Mouse (Mus musculus): Measurements from ENCODE around the gene Olfr221. TPM values are rescaled to one million over a fixed set of nuclear protein-coding genes. Genes with fewer than 3 reads are reported as not detected.

Gene Olfr221
- polyA plus RNA-seq, 2 experiments: not detected

DNA sequence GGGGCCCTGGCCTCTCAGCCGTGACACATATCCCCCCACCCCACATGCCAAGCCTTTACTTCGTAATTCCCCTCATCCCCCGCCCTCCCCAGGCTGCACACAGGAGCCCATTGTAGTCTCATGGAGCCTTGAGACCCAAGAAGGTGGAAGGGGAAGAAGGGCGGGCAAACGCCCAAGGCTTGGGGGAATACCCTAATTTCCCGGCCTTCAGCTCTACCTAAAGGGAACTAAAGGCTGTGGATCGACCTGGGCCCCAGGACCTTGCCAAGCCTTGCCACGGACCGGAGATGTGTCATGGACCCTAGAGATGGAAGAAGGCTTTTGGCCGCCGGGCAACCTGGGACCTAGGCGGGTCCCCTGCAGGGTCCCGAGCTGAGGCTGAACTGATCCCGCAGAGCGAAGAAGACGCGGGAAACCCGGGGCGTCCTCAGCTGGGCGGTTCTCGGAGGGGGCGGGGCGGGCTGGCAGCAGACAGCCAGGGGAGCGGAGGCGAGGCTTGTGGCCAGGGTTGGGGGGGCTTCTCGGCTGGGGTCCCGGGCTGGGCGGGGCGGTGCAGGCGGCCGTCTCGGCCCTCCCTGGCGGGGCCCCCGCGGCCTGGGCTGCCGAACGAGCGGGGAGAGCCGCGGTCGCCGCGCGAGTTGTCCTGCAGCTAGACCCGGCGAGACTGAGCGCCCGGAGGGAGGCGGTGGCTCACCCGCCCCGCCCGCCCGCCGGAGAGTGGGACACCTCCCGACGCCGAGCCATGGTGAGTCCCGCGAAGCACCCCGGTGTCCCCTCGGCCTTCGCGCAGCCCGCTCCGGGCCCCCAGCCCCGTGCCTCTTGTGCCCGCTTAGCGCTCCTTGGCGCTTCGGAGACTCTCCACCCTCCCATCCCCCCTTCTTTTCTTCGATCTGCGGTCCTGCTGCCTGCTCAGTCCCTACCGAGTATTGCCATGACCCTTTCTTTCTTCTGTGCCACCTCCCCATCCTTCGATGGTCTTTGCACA is 57.7 kb downstream of the Olfr221 start, which contains the start of gene Arhgef40:
TSS of gene Arhgef40 (plus strand) at position 473 of the 985 bp plus-strand sequence.
- no peak for DNase-seq (ENCODE audit: low read depth in 3 of 3, low spot score in 3 of 3)
- H3K4me3 ChIP-seq (ENCODE audit: insufficient read depth in 1 of 2, low read depth in 2 of 2, low read length in 2 of 2): peak within 1 kb of the TSS; percentile 64 to 66
- H3K36me3 ChIP-seq (replicated peaks; ENCODE audit: control insufficient read depth, insufficient read depth, low read depth): no peaks in the 10 kb centered on the region
- H3K27me3 ChIP-seq (ENCODE audit: control insufficient read depth, insufficient read depth, low read length): no peaks in the 10 kb centered on the region
- peaks cover 29 to 32% of the 10 kb centered on the region in 2 experiments for H3K4me1 ChIP-seq (replicated peaks; ENCODE audit: control insufficient read depth in 2 of 2, insufficient read depth in 2 of 2, low read length in 1 of 2)
- H3K27ac ChIP-seq: peak within 1 kb of the TSS; percentile 40
- TF ChIP-seq EP300 (IDR thresholded peaks at IDR 0.05; ENCODE audit: low read depth) (no peak), CTCF (IDR thresholded peaks at IDR 0.05; ENCODE audit: low read depth) (no peak)
- H3K9me3 ChIP-seq (ENCODE audit: control insufficient read depth, low read length): no peaks in the 10 kb centered on the region
- peak within 1 kb of the TSS; percentile 89 for H3K4me2 ChIP-seq (ENCODE audit: low read depth)
- 1% methylated on average over 49 of the region's 74 CpGs for WGBS (ENCODE audit: insufficient replicate concordance)
- peak; percentile 69 for ATAC-seq (ENCODE audit: insufficient read depth)
- H3K9ac ChIP-seq (replicated peaks): peak within 1 kb of the TSS; percentile 62

Other genes starting within 250 kb of the Olfr221 start
- gene AY358078, start 242.4 kb downstream of the Olfr221 start, polyA plus RNA-seq (2012; rRNA removed): not detected in 2 replicates
- not detected in 2 replicates for gene AY358078, start 242.4 kb downstream of the Olfr221 start, polyA plus RNA-seq (2014; fragmentation: Nextera tagmentation; extraction: Ambion mirVana)
- 13.2 and 25.0 TPM in 2 replicates for gene Ear6, start 188.8 kb downstream of the Olfr221 start, polyA plus RNA-seq (2012; rRNA removed)
- gene Ear6, start 188.8 kb downstream of the Olfr221 start, polyA plus RNA-seq (2014; fragmentation: Nextera tagmentation; extraction: Ambion mirVana): 2.4 and 3.9 TPM in 2 replicates
- 7.5 and 9.5 TPM in 2 replicates for gene Mettl17, start 157.6 kb downstream of the Olfr221 start, polyA plus RNA-seq (2012; rRNA removed)
- 10.2 and 10.8 TPM in 2 replicates for gene Mettl17, start 157.6 kb downstream of the Olfr221 start, polyA plus RNA-seq (2014; fragmentation: Nextera tagmentation; extraction: Ambion mirVana)
- gene Slc39a2, start 149.6 kb downstream of the Olfr221 start, polyA plus RNA-seq (2012; rRNA removed): 0.15 and 0.23 TPM in 2 replicates
- gene Slc39a2, start 149.6 kb downstream of the Olfr221 start, polyA plus RNA-seq (2014; fragmentation: Nextera tagmentation; extraction: Ambion mirVana): 0.05 TPM in 1 of 2 replicates, not detected in the other
- gene Ndrg2, start 128.3 kb downstream of the Olfr221 start, polyA plus RNA-seq (2012; rRNA removed): 11.6 and 11.7 TPM in 2 replicates
- 13.5 and 14.7 TPM in 2 replicates for gene Ndrg2, start 128.3 kb downstream of the Olfr221 start, polyA plus RNA-seq (2014; fragmentation: Nextera tagmentation; extraction: Ambion mirVana)
- gene Tppp2, start 124.0 kb downstream of the Olfr221 start, polyA plus RNA-seq (2012; rRNA removed): not detected in 2 replicates
- not detected in 2 replicates for gene Tppp2, start 124.0 kb downstream of the Olfr221 start, polyA plus RNA-seq (2014; fragmentation: Nextera tagmentation; extraction: Ambion mirVana)
- not detected in 2 replicates for gene Rnase13, start 119.7 kb downstream of the Olfr221 start, polyA plus RNA-seq (2012; rRNA removed)
- gene Rnase13, start 119.7 kb downstream of the Olfr221 start, polyA plus RNA-seq (2014; fragmentation: Nextera tagmentation; extraction: Ambion mirVana): not detected in 2 replicates
- gene Arhgef40, start 57.7 kb downstream of the Olfr221 start, polyA plus RNA-seq (2012; rRNA removed): 14.1 and 15.3 TPM in 2 replicates
- 9.4 and 16.5 TPM in 2 replicates for gene Arhgef40, start 57.7 kb downstream of the Olfr221 start, polyA plus RNA-seq (2014; fragmentation: Nextera tagmentation; extraction: Ambion mirVana)
- gene Tmem253, start 26.8 kb downstream of the Olfr221 start, polyA plus RNA-seq (2012; rRNA removed): 0.06 and 0.08 TPM in 2 replicates
- gene Tmem253, start 26.8 kb downstream of the Olfr221 start, polyA plus RNA-seq (2014; fragmentation: Nextera tagmentation; extraction: Ambion mirVana): 0.24 TPM in 1 of 2 replicates, not detected in the other
- gene Zfp219, start 21.7 kb downstream of the Olfr221 start, polyA plus RNA-seq (2012; rRNA removed): 9.7 and 10.4 TPM in 2 replicates
- 7.4 and 9.8 TPM in 2 replicates for gene Zfp219, start 21.7 kb downstream of the Olfr221 start, polyA plus RNA-seq (2014; fragmentation: Nextera tagmentation; extraction: Ambion mirVana)
- 94.9 and 161 TPM in 2 replicates for gene Hnrnpc, start 61.6 kb upstream of the Olfr221 start, polyA plus RNA-seq (2012; rRNA removed)
- 240 and 269 TPM in 2 replicates for gene Hnrnpc, start 61.6 kb upstream of the Olfr221 start, polyA plus RNA-seq (2014; fragmentation: Nextera tagmentation; extraction: Ambion mirVana)
- gene Rpgrip1, start 68.2 kb upstream of the Olfr221 start, polyA plus RNA-seq (2012; rRNA removed): 0.31 and 0.41 TPM in 2 replicates
- 48.5 and 50.1 TPM in 2 replicates for gene Rpgrip1, start 68.2 kb upstream of the Olfr221 start, polyA plus RNA-seq (2014; fragmentation: Nextera tagmentation; extraction: Ambion mirVana)
- 15.4 and 25.2 TPM in 2 replicates for gene Supt16, start 155.0 kb upstream of the Olfr221 start, polyA plus RNA-seq (2012; rRNA removed)
- gene Supt16, start 155.0 kb upstream of the Olfr221 start, polyA plus RNA-seq (2014; fragmentation: Nextera tagmentation; extraction: Ambion mirVana): 35.6 and 39.9 TPM in 2 replicates
- gene Chd8, start 215.3 kb upstream of the Olfr221 start, polyA plus RNA-seq (2012; rRNA removed): 9.7 and 13.1 TPM in 2 replicates
- 13.9 and 14.0 TPM in 2 replicates for gene Chd8, start 215.3 kb upstream of the Olfr221 start, polyA plus RNA-seq (2014; fragmentation: Nextera tagmentation; extraction: Ambion mirVana)
- gene Tox4, start 236.7 kb upstream of the Olfr221 start, polyA plus RNA-seq (2012; rRNA removed): 8.5 and 10.1 TPM in 2 replicates
- gene Tox4, start 236.7 kb upstream of the Olfr221 start, polyA plus RNA-seq (2014; fragmentation: Nextera tagmentation; extraction: Ambion mirVana): 16.6 and 17.2 TPM in 2 replicates
- gene Rab2b, start 237.1 kb upstream of the Olfr221 start, polyA plus RNA-seq (2012; rRNA removed): 2.9 and 3.1 TPM in 2 replicates
- gene Rab2b, start 237.1 kb upstream of the Olfr221 start, polyA plus RNA-seq (2014; fragmentation: Nextera tagmentation; extraction: Ambion mirVana): 1.9 and 2.6 TPM in 2 replicates

Data from liver, embryonic 14.5 days (tissue).